Mouse (Mus musculus) limb, embryonic 11.5 days (tissue): ENCODE measurements around the gene Fam163b. TPM values are rescaled to one million over a fixed set of nuclear protein-coding genes. Genes with fewer than 3 reads are reported as not detected.
A peak's percentile ranks its signal among the peaks of the same experiment; 100 is the strongest.

ENCODE experiments used
- ATAC-seq: fragments of 200-750 bp; cut with Nextera tagmentation; 2 replicates; pipeline ENCODE4 v1.8.0; 2017; ENCODE audit warnings: low read depth; ENCODE audit not compliant: insufficient number of reproducible peaks, low FRiP score, low TSS enrichment
- DNase-seq: peaks from one replicate; pipeline ENCODE4 v3.0.0-alpha.2; 2015; ENCODE audit warnings: low spot score
- H3K27ac ChIP-seq: fragments of 300-500 bp; sonication (generic); replicated peaks from 2 replicates; pipeline ENCODE4 v1.5.1; 2014; ENCODE audit warnings: low read depth, mild to moderate bottlenecking, low read length
- H3K27me3 ChIP-seq: fragments of 300-500 bp; sonication (generic); 2 replicates; pipeline ENCODE4 v1.6.1; 2014; ENCODE audit warnings: mild to moderate bottlenecking, low read length, mixed read lengths; ENCODE audit not compliant: control insufficient read depth, insufficient read depth
- H3K36me3 ChIP-seq: fragments of 300-500 bp; sonication (generic); 2 replicates; pipeline ENCODE4 v1.6.1; 2014; ENCODE audit warnings: mild to moderate bottlenecking, low read length, moderate library complexity, mixed read lengths; ENCODE audit not compliant: control insufficient read depth, insufficient read depth
- H3K4me1 ChIP-seq: fragments of 300-500 bp; sonication (generic); 2 replicates; pipeline ENCODE4 v1.6.1; 2014; ENCODE audit warnings: low read length, mixed read lengths; ENCODE audit not compliant: control insufficient read depth, insufficient read depth
- H3K4me2 ChIP-seq: fragments of 300-500 bp; sonication (generic); 2 replicates; pipeline ENCODE4 v1.6.1; 2014; ENCODE audit warnings: low read depth, mild to moderate bottlenecking, moderate library complexity; ENCODE audit not compliant: severe bottlenecking
- H3K4me3 ChIP-seq: fragments of 300-500 bp; sonication (generic); 2 replicates; pipeline ENCODE4 v1.5.1; 2014; ENCODE audit warnings: low read depth, low read length
- H3K9ac ChIP-seq: fragments of 300-500 bp; sonication (generic); 2 replicates; pipeline ENCODE4 v1.6.1; 2014; ENCODE audit warnings: mild to moderate bottlenecking, low read length
- H3K9me3 ChIP-seq: fragments of 300-500 bp; sonication (generic); 2 replicates; pipeline ENCODE4 v1.6.1; 2016; ENCODE audit warnings: low read length; ENCODE audit not compliant: control insufficient read depth
- WGBS: fragments of 180-500 bp; shearing (Covaris S2); extraction: QIAGEN DNeasy Blood & Tissue Kit; methylation state at CpG from one replicate; pipeline ENCODE4 v1.1.7; 2014; 5-methylcytosine and 5-hydroxymethylcytosine counted together
- polyA plus RNA-seq: library from polyadenylated mRNA; unstranded; fragments of >200 nt; fragmentation: Nextera tagmentation; extraction: Ambion mirVana; gene quantifications from 2 replicates; pipeline ENCODE4 v1.2.1, GENCODE M21; 2014

Gene Fam163b
- polyA plus RNA-seq, 1 experiment from 2014 or later, result 1.3 TPM

DNA sequence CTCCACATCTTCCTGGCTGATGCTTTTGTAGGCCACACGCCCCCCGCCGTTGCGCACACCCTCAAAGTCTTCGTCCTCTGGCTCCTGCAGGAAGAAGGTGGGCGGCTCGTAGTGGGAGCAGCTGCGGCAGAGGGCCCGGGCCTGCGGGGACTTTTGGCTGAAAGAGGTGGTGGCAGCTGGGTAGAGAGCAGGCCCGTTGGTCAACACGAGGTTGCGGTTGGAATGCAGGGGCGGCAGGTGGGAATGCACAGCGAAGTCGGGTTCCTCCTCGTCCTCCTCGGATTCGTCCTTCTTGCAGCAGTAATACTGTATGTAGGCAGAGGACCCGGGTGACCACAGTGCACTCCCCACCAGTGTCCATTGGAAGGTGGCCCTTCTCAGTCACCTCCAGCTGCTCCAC lies 29.7 kb downstream of the Fam163b start:
- H3K9ac ChIP-seq, result no peak overlapping the region
- no peak overlapping the region for H3K4me2 ChIP-seq
- no peaks in the 10 kb centered on the region for H3K9me3 ChIP-seq
- WGBS, result 79% methylated on average over 20 of the region's 20 CpGs
- DNase-seq (no peak), ATAC-seq (no peak)
- H3K27ac ChIP-seq, result no peak overlapping the region
- H3K4me3 ChIP-seq, result no peak overlapping the region
- H3K4me1 ChIP-seq, result no peaks in the 10 kb centered on the region
- H3K27me3 ChIP-seq, result no peaks in the 10 kb centered on the region
- no peaks in the 10 kb centered on the region for H3K36me3 ChIP-seq

DNA sequence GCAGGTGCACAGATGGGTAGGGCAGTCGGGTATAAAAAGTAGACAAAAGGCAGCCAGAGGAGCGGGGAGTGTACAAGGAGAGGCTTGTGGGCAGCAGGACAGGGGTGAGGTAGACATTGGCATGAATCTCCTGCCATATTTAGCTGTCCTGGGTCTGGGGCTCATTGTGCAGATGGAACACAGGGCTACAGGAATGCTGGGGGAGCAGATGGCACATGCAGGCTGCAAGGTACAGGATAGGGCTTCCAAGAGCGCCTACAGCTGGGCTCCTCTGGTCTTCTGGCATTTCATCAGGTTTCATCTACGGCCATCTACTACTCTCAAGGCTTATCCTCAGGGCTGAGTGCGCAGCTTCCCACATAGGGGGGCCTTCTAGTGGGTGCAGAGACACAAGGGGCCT lies 33.2 kb downstream of the Fam163b start:
- no peak overlapping the region for H3K4me2 ChIP-seq
- no peak for ATAC-seq
- no peak for DNase-seq
- no peak overlapping the region for H3K27ac ChIP-seq
- no peak overlapping the region for H3K9ac ChIP-seq
- H3K36me3 ChIP-seq, result no peaks in the 10 kb centered on the region
- no peak overlapping the region for H3K4me3 ChIP-seq
- H3K4me1 ChIP-seq, result peaks cover 11% of the 10 kb centered on the region
- H3K27me3 ChIP-seq, result no peaks in the 10 kb centered on the region
- H3K9me3 ChIP-seq, result no peaks in the 10 kb centered on the region
- 87% methylated on average over 5 of the region's 5 CpGs for WGBS

DNA sequence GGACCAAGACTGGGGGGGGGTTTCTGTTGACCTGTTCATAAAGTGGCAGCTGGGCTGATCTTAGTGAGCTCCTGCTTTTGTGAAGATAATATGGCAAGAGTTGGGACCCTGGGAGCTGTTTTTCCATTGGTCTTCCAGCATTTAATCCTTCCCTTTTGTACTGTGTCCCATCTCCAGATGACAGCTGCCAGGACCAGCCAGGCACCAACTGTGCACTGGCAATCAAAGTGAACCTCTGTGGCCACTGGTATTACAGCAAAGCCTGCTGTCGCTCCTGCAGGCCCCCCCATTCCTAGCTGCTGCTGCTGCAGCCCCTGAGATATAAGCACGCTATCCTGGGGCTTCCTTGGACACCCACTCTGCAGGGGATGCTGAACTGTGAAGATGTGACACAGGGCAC lies 34.1 kb downstream of the Fam163b start:
- ATAC-seq (no peak), DNase-seq (no peak)
- no peaks in the 10 kb centered on the region for H3K27me3 ChIP-seq
- H3K9ac ChIP-seq, result no peak overlapping the region
- H3K4me2 ChIP-seq, result no peak overlapping the region
- H3K4me3 ChIP-seq, result no peak overlapping the region
- peaks cover 11% of the 10 kb centered on the region for H3K4me1 ChIP-seq
- WGBS, result 78% methylated on average over 2 of the region's 2 CpGs
- no peaks in the 10 kb centered on the region for H3K9me3 ChIP-seq
- H3K36me3 ChIP-seq, result no peaks in the 10 kb centered on the region
- no peak overlapping the region for H3K27ac ChIP-seq

DNA sequence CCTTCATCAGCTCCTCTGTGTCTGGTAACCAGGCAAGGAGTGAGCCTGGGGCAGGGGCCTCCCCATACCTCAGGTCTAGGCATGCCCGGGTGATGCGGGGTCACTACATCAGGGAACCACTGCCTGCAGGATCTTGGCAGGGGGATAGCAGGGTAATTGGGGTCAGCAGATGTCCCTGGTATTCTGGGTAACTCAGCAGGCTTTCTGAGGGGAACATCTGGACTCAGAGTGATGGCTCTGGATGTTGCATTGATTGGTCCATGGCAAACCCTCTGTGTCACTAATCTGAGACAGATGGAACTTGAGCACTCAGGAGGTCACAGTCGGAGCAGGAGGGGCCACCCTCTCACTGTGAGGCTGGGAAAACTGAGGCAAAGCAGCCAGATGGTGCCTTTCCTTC lies 35.5 kb downstream of the Fam163b start:
- ATAC-seq (no peak), DNase-seq (no peak)
- no peak overlapping the region for H3K4me2 ChIP-seq
- H3K9ac ChIP-seq, result no peak overlapping the region
- H3K4me1 ChIP-seq, result peaks cover 11% of the 10 kb centered on the region
- H3K27ac ChIP-seq, result no peak overlapping the region
- H3K9me3 ChIP-seq, result no peaks in the 10 kb centered on the region
- no peaks in the 10 kb centered on the region for H3K36me3 ChIP-seq
- 20% methylated on average over 3 of the region's 3 CpGs for WGBS
- no peaks in the 10 kb centered on the region for H3K27me3 ChIP-seq
- H3K4me3 ChIP-seq, result no peak overlapping the region

DNA sequence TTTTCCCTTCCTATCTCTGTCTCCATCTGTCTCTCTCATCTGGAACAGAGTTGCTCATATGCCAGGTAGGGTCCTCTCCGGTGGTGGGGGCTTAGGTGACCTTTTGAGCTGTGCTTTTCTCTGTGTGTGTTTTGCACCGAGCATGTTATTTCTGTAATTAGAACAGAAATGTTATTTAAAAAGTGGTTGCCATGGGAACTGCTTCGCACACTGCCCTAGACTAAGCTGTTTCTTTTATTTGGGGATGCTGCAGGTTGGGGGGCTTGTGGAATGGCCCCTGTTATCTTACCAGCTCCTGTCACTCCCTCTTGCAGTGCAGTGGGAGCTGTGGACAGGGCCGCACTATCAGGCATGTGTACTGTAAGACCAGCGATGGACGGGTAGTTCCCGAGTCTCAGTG lies 38.7 kb downstream of the Fam163b start:
- ATAC-seq (no peak), DNase-seq (no peak)
- no peak overlapping the region for H3K9ac ChIP-seq
- no peak overlapping the region for H3K4me2 ChIP-seq
- H3K4me1 ChIP-seq, result peaks cover 11% of the 10 kb centered on the region
- H3K27me3 ChIP-seq, result no peaks in the 10 kb centered on the region
- no peaks in the 10 kb centered on the region for H3K36me3 ChIP-seq
- no peak overlapping the region for H3K27ac ChIP-seq
- H3K9me3 ChIP-seq, result no peaks in the 10 kb centered on the region
- 74% methylated on average over 7 of the region's 7 CpGs for WGBS
- no peak overlapping the region for H3K4me3 ChIP-seq

DNA sequence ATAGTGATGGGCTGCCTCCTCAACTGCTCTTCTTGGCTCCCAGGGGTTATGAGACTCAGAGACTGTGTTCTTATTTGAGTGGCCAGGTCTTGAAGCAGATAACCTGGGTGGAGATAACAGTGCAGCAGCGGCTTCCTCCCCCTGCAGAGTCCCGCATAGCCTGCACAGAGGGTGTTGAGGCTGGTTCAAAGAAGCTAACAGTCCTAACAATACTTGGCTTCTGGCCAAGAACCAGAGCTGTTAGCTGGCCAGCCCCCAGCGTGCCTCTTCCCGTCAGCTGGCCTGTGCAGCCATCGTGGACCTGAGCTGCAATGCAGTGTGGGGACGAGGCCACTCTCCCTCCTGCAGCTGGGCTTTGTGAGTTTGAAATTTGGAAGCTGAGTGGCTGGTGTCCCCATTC lies 44.5 kb downstream of the Fam163b start:
- 22% methylated on average over 6 of the region's 6 CpGs for WGBS
- H3K9me3 ChIP-seq, result no peaks in the 10 kb centered on the region
- H3K4me1 ChIP-seq, result peaks cover 21% of the 10 kb centered on the region
- H3K27me3 ChIP-seq, result no peaks in the 10 kb centered on the region
- H3K4me3 ChIP-seq, result no peak overlapping the region
- ATAC-seq, result peak; percentile 55; the same call in 1 of the 2 replicates
- no peak overlapping the region for H3K4me2 ChIP-seq
- peak; percentile 52 for DNase-seq
- H3K36me3 ChIP-seq, result peaks cover 2% of the 10 kb centered on the region; the same call in 1 of the 2 replicates
- 0 out of 2 replicates have a peak overlapping the region, but pooled peaks have one; percentile 42 for H3K27ac ChIP-seq
- 0 out of 2 replicates have a peak overlapping the region, but pooled peaks have one; percentile 22 for H3K9ac ChIP-seq

DNA sequence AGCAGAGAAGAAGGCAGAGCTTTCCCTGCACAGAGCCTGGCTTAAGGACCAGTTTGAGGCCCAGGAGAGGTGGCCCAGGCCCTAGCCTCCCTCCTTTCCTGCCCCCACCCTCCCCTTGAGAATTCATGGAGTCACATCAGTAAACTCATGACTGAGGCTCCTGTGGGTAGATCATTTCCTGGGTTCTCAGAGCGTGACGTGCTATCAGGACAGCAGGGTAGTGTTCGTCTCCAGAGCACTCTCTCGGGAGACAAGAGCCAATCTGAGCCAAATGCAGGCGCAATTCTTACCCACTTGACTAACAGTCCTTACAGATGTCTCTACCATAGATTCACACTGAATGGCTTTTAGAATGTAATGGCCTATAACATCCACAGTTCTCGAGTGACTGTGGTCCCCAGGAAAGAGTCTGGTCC lies 45.0 kb downstream of the Fam163b start:
- no peak for ATAC-seq
- H3K27me3 ChIP-seq, result no peaks in the 10 kb centered on the region
- peaks cover 2% of the 10 kb centered on the region; the same call in 1 of the 2 replicates for H3K36me3 ChIP-seq
- no peak for DNase-seq
- 64% methylated on average over 6 of the region's 6 CpGs for WGBS
- no peak overlapping the region for H3K4me3 ChIP-seq
- no peak overlapping the region for H3K27ac ChIP-seq
- peaks cover 21% of the 10 kb centered on the region for H3K4me1 ChIP-seq
- no peak overlapping the region for H3K4me2 ChIP-seq
- H3K9ac ChIP-seq, result no peak overlapping the region
- H3K9me3 ChIP-seq, result no peaks in the 10 kb centered on the region

DNA sequence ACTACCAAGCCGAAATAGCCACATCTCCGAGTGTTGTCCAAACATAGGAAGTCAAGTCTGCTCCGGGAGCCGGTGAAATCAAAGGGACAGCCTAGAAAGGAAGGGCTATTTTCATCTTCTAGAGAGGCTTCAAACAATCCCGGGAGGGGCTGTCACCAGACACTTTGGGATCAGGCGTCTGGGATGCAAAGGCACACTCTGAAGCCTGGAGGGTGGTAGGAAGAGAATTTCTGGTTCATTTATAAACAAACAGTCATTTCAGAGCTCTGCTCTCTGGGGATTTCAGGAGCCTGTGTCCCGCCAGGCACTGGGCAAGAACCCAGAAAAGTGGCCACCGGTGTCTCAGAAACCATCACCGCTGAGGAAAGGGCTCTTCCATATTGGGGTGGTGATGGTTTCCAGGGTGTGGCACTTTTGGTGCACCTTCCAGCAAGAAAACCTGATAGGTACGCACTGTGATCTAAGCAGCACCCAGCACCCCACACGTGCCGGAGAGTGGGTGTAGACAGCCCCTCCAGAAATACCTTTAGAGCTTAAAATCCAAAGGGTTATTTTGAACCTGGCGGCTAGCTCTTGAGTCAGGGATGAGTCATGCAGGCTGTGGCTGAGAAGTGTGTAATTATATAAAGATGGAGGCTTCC lies 45.8 kb downstream of the Fam163b start:
- peaks cover 2% of the 10 kb centered on the region; the same call in 1 of the 2 replicates for H3K36me3 ChIP-seq
- 53% methylated on average over 13 of the region's 13 CpGs for WGBS

DNA sequence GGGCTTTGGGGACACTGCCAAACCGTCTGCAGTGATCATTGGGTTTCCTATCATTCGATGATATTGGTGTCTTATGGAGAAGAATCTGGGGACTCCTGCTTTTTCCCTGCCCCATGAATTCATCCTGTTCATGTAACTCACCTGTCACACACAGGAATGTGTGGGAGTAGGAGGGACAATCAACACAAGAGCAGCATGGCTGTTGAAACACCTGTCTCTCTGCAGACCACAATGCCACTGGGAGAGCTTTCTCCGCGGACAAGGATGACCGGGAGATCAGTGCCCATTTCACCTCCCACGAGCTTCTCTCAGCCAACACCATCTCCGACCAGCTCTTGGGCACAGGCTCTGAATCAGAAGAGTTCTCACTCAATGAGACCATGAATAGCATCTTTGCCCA lies 47.1 kb downstream of the Fam163b start:
- DNase-seq (no peak), ATAC-seq (no peak)
- Histone ChIP-seq H3K4me3 (no peak overlapping the region), H3K9me3 (no peaks in the 10 kb centered on the region), H3K4me2 (no peak overlapping the region), H3K9ac (no peak overlapping the region), H3K4me1 (peaks cover 21% of the 10 kb centered on the region), H3K27me3 (no peaks in the 10 kb centered on the region), H3K36me3 (peaks cover 2% of the 10 kb centered on the region; the same call in 1 of the 2 replicates), H3K27ac (no peak overlapping the region)
- 92% methylated on average over 7 of the region's 7 CpGs for WGBS

More for the DNA sequence above, 45.8 kb downstream of the Fam163b start:
- Histone ChIP-seq H3K4me3 (no peak overlapping the region), H3K9me3 (no peaks in the 10 kb centered on the region), H3K27ac (no peak overlapping the region), H3K9ac (no peak overlapping the region), H3K27me3 (no peaks in the 10 kb centered on the region), H3K4me2 (no peak overlapping the region), H3K4me1 (peaks cover 21% of the 10 kb centered on the region)
- DNase-seq, result no peak
- ATAC-seq, result no peak
